Mouse (Mus musculus) central nervous system, embryonic 14 days (tissue): ENCODE measurements around the gene Ppid. TPM values are rescaled to one million over a fixed set of nuclear protein-coding genes. Genes with fewer than 3 reads are reported as not detected.

Source experiments
- polyA plus RNA-seq: library from polyadenylated mRNA; depleted of rRNA; stranded (reverse); fragments of >200 nt; gene quantifications from 2 replicates; pipeline ENCODE4 v1.2.3, GENCODE M21; 2012; rRNA removed

Gene Ppid
- polyA plus RNA-seq: 98.4 and 99.7 TPM in 2 replicates

GRCm38 (mm10) chr3:79590863-79591792, at the start of gene Ppid:
TSS of gene Ppid (plus strand) at chr3:79591342.

GRCm38 (mm10) chr3:79567703-79568362, 23.3 kb upstream of the Ppid start, which contains the start of gene Fnip2:
TSS of gene Fnip2 (minus strand) at chr3:79567796.

DNA sequence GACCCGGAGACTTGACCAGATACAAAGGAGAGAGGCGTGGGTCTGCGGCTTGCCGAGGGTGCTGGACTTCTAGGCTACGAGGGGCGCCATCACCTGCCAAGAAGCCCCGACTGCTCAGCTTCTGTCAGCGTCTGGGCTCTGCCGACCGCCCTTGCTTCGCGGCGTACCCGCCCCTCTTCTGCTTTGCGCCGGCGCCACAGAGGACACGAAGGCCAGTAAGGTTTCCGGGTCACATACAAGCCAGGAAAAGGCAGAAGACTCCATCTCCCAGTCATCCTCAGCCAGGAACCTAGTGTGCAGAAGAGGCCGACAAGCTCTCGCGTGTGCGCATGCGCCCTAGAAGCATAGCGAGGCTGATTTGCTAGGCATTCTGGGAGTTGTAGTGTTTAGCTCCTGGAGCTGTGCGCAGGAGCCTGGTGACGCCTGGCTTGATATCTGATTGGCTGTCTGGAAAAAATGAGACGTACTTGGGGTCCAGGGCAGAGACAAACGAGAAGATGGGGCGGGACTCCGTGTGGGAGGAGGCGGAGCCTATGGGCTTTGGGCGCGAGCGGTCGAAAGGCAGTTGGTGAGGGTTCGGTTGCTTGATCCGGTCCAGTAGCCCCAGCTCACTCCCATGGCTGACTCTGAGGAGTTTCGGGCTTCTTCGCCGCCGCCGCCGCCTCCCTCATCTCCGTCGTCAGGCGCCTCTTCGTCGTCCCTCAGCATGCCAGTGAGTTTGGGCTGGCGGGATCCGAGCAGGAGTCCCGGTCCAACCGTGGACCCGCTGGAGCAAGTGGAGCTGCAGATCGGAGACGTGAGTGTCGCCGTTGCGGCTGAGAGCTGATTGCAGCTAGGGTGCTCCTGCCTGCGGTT, 37.6 kb downstream of the Ppid start, which contains the start of gene 4930579G24Rik:
Gene 4930579G24Rik (plus strand): TSS at position 519 of the 855 bp plus-strand sequence.

DNA sequence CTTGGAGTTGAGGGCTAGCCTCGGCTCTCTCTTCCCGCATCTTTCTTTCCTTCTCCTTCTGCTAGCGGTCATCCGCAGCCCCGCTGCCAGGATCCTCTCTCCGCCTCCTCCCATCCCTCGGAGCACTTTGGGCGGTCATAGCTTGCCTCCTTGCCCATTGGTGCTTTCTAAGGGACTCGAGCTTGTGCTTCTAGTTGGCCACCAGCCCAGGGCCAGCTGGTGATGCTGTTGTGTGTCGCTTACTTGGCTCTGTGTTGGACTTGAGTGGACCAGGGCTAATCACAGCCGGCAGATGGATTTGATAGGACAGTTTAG, 38.2 kb downstream of the Ppid start, which contains the start of gene Etfdh:
Gene Etfdh (minus strand): TSS at position 85 of the 315 bp plus-strand sequence.

Other genes starting within 250 kb of the Ppid start
- 12.2 and 13.3 TPM in 2 replicates for gene Fnip2, start 23.5 kb upstream of the Ppid start, polyA plus RNA-seq
- gene 4930579G24Rik, start 37.7 kb downstream of the Ppid start, polyA plus RNA-seq: 5.6 and 6.9 TPM in 2 replicates
- 35.0 and 35.9 TPM in 2 replicates for gene Etfdh, start 38.2 kb downstream of the Ppid start, polyA plus RNA-seq
- gene Rxfp1, start 146.5 kb downstream of the Ppid start, polyA plus RNA-seq: 0.29 and 0.30 TPM in 2 replicates